Mouse (Mus musculus) kidney, adult 10 weeks (tissue): ENCODE measurements around the gene Olfr1291-ps1. TPM values are rescaled to one million over a fixed set of nuclear protein-coding genes. Genes with fewer than 3 reads are reported as not detected.

Experiments
- polyA plus RNA-seq: library from polyadenylated mRNA; stranded (reverse); fragments of 350-450 nt; fragmentation: Illumina TruSeq; extraction: RNeasy Lipid Tissue Mini Kit (QIAGEN cat#74804); gene quantifications from one replicate; pipeline ENCODE4 v1.2.3, GENCODE M21; 2014; ENCODE audit warnings: low read depth, low replicate concordance

Olfr1291-ps1 gene
- not detected for polyA plus RNA-seq

GRCm38 (mm10) chr2:111496880-111497279, at the start of gene Olfr1291-ps1:
Gene Olfr1291-ps1 (plus strand): TSS chr2:111497180.

DNA sequence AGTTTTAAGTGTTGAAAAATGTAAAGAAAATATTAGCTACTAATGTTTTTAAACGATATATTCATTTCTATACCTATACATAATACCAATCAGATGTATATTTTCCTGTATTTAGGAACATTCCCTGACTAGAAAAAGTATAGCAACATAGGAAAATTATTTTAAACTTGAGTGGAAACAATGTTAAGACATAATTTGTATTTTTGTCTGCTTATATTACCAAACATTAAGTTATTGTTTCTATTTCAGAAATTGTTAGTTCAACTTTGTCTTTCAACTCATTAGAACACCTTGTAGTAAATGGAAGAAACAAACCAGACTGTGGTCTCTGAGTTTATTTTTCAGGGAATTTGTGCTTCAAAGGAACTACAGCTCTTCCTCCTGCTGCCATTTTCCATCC, 48.1 kb upstream of the Olfr1291-ps1 start, which contains the start of gene Olfr1287:
Gene Olfr1287, plus strand, starts transcription at position 301 of the 400 bp plus-strand sequence.

GRCm38 (mm10) chr2:111473801-111474200, 23.2 kb upstream of the Olfr1291-ps1 start, which contains the start of gene Olfr1288:
Gene Olfr1288 (plus strand): TSS chr2:111474101.

DNA sequence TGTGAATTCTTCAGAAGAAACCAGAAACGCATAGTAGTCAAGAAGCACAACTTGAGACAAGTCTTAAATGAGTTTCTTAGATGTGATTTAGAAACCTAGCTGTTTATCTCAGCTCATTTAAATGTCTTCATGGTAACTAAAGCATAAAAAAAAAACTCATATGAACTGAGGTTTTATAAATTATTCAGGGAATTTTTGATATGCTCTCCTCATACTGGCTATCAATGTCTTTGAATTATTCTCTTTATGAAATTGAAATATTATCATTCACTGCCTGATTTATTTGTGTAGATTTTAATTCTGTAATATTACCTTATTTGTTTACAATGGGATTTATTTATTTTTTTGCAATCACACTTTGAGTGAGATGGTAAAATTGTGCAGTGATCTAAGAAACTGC, 16.5 kb upstream of the Olfr1291-ps1 start, which contains the start of gene Olfr1289:
Gene Olfr1289, plus strand, starts transcription at position 301 of the 400 bp plus-strand sequence.

DNA sequence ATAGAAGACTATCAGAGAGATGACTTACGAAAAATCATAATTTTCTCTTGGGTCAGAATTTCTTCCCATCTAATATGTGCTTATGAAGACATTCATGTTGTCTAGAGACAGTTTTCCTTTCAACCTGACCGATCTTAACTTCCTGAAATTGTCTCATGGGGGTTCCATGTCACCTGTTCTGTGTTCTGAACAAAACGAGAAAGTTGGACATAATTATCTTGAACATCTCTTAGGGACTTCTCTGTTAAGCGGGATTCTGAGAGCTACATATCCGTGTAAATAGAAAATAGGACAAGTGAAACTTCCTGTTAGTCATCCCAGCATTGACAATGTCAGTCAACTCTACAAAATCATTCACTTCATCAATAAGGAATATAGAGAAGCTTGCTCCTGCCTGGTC, 3.3 kb upstream of the Olfr1291-ps1 start, which contains the start of gene Olfr1290:
Gene Olfr1290, minus strand, starts transcription at position 101 of the 400 bp plus-strand sequence.

DNA sequence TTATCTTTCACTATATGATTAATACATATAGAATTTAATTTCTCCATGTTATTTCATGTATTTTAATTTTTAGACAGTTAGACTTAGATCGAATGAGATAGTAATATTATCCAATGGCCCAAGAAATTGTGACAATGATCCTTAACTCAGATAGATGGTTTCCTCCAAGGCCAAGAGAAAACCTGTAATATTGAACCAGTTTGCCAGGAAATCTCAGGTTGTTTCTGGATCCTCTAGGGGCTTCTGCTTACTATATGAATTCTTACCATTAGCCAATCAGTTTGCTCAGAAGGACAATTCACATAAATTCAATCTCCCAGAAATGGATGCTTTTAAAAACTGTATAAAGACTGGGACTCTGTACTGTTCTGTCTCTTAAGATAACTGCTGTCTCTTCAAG, 27.9 kb downstream of the Olfr1291-ps1 start, which contains the start of gene Olfr1293-ps:
Gene Olfr1293-ps, plus strand, starts transcription at position 301 of the 400 bp plus-strand sequence.

GRCm38 (mm10) chr2:111540191-111540590, 43.2 kb downstream of the Olfr1291-ps1 start, which contains the start of gene Olfr1294:
Gene Olfr1294 (minus strand): TSS chr2:111540291.

Other genes starting within 250 kb of the Olfr1291-ps1 start
- gene Olfr1276, start 242.7 kb upstream of the Olfr1291-ps1 start, polyA plus RNA-seq, result not detected
- gene Olfr1277, start 223.1 kb upstream of the Olfr1291-ps1 start, polyA plus RNA-seq, result not detected
- not detected for gene Olfr1278, start 207.0 kb upstream of the Olfr1291-ps1 start, polyA plus RNA-seq
- gene Olfr1279, start 196.5 kb upstream of the Olfr1291-ps1 start, polyA plus RNA-seq, result not detected
- not detected for gene Olfr1280, start 183.2 kb upstream of the Olfr1291-ps1 start, polyA plus RNA-seq
- not detected for gene Olfr1281, start 170.7 kb upstream of the Olfr1291-ps1 start, polyA plus RNA-seq
- not detected for gene Olfr1282, start 161.1 kb upstream of the Olfr1291-ps1 start, polyA plus RNA-seq
- gene Olfr1283, start 130.4 kb upstream of the Olfr1291-ps1 start, polyA plus RNA-seq, result not detected
- gene Olfr1284, start 121.7 kb upstream of the Olfr1291-ps1 start, polyA plus RNA-seq, result not detected
- gene Olfr1286, start 74.1 kb upstream of the Olfr1291-ps1 start, polyA plus RNA-seq, result not detected
- gene Olfr1287, start 48.0 kb upstream of the Olfr1291-ps1 start, polyA plus RNA-seq, result not detected
- not detected for gene Olfr1288, start 23.1 kb upstream of the Olfr1291-ps1 start, polyA plus RNA-seq
- gene Olfr1289, start 16.4 kb upstream of the Olfr1291-ps1 start, polyA plus RNA-seq, result not detected
- not detected for gene Olfr1290, start 3.4 kb upstream of the Olfr1291-ps1 start, polyA plus RNA-seq
- gene Olfr1293-ps, start 28.0 kb downstream of the Olfr1291-ps1 start, polyA plus RNA-seq, result not detected
- gene Olfr1294, start 43.1 kb downstream of the Olfr1291-ps1 start, polyA plus RNA-seq, result not detected
- not detected for gene Olfr1295, start 72.5 kb downstream of the Olfr1291-ps1 start, polyA plus RNA-seq
- not detected for gene Olfr1297, start 129.3 kb downstream of the Olfr1291-ps1 start, polyA plus RNA-seq
- gene Olfr1298, start 152.0 kb downstream of the Olfr1291-ps1 start, polyA plus RNA-seq, result not detected
- gene Olfr1299, start 164.2 kb downstream of the Olfr1291-ps1 start, polyA plus RNA-seq, result not detected